Mouse (Mus musculus) E14TG2a.4 (cell line): Measurements from ENCODE around the gene Ckap4.
"Not testable (repeated sequence)": the region's sequence is repeated elsewhere in the genome, so short reads cannot be mapped to it uniquely, and the experiment has no call there.

Experiments used
- H3K27me3 ChIP-seq: 2 replicates; pipeline ENCODE4 v1.6.1; 2014; ENCODE audit warnings: low read length, control low read depth; ENCODE audit not compliant: insufficient read depth
- H3K36me3 ChIP-seq: 2 replicates; pipeline ENCODE4 v1.6.1; 2014; ENCODE audit warnings: low read length, control low read depth; ENCODE audit not compliant: insufficient read depth
- H3K4me1 ChIP-seq: replicated peaks from 2 replicates; pipeline ENCODE4 v1.6.1; 2014; ENCODE audit warnings: low read depth, low read length, control low read depth
- H3K4me3 ChIP-seq: replicated peaks from 2 replicates; pipeline ENCODE4 v1.5.1; 2014; ENCODE audit warnings: mild to moderate bottlenecking, low read length
- H3K9me3 ChIP-seq: 2 replicates; pipeline ENCODE4 v1.6.1; 2014; ENCODE audit warnings: low read length, control low read depth
- CTCF ChIP-seq: conservative IDR thresholded peaks from 2 replicates; pipeline ENCODE4 v1.5.1; 2014; ENCODE audit warnings: low read length
- NANOG ChIP-seq: IDR thresholded peaks from 2 replicates; pipeline ENCODE4 v1.6.1; 2014; ENCODE audit warnings: borderline replicate concordance, low read length, mixed read lengths
- POU5F1 ChIP-seq: IDR thresholded peaks from 2 replicates; pipeline ENCODE4 v1.6.1; 2014; ENCODE audit warnings: low read length, borderline replicate concordance

The Ckap4 gene

DNA sequence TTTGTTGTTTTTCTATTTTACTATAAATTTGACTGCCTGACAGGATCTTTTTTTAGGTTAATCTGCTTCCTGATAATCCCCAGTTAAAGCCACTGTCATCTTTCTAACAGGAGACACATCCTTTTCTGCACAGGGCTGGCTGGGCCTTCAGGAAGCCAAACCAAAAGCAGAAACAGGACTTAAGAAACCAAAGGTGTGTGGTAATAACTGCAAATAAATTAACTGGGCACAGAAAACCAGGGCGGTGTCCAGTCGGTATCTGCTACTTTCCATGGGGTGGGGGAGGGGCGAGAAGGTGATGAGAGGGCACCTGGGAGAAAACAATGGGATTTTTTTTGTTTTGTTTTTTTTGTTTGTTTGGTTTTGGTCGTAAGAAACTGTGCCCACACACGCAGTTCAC is 6.8 kb downstream of the Ckap4 start:
- Histone ChIP-seq H3K36me3 (peaks cover 59% of the 10 kb centered on the region), H3K27me3 (no peaks in the 10 kb centered on the region), H3K4me3 (0 out of 2 replicates have a peak overlapping the region, but pooled peaks have one; percentile 2), H3K4me1 (peaks cover 93% of the 10 kb centered on the region), H3K9me3 (no peaks in the 10 kb centered on the region)
- TF ChIP-seq NANOG (no peak), CTCF (no peak), POU5F1 (no peak)

DNA sequence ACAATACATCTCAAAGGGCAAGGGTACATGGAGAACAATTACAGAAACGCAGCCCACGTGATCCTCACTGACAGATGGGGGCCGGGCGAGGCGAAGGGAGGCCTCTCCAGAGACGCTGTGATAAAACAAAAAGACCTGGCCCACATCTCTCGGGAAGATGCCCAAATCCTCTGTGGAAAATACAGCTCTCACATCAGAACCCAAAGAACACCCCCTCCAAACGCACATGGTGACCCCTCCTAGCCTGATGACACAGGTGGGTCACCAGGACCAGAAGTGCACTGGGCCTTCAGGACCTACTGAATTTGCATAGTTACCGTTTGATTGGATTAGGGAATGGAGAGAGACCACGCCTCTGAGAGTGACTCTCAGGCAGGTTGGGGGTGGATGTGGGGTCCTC is 7.4 kb downstream of the Ckap4 start:
- peaks cover 54% of the 10 kb centered on the region for H3K36me3 ChIP-seq
- peaks cover 88% of the 10 kb centered on the region for H3K4me1 ChIP-seq
- TF ChIP-seq NANOG (no peak), POU5F1 (no peak), CTCF (no peak)
- H3K27me3 ChIP-seq: no peaks in the 10 kb centered on the region
- peak overlapping the region; percentile 43 for H3K4me3 ChIP-seq
- no peaks in the 10 kb centered on the region for H3K9me3 ChIP-seq

DNA sequence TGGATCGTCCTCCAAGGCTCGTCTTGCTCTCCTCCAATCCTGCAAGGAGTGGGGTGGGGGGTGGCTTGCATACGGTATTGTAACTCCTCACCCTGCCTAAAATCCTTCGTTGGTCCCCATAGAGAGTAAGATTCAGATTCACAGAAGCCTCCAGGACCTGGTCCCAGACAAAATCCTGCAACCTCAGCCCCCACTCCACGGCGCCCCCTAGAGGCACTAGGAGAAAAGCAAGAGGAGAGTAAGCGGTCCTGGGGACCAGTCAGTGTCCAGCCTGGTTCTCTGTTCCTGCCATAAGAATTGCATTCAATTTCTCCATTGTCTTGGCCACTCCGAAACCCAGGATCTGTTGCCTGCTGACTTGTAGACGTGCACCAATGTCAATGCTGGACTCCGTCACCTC is 10.2 kb downstream of the Ckap4 start:
- H3K36me3 ChIP-seq: peaks cover 27% of the 10 kb centered on the region
- H3K9me3 ChIP-seq: no peaks in the 10 kb centered on the region
- TF ChIP-seq CTCF: peak; percentile 79
- no peak for TF ChIP-seq NANOG
- no peak for TF ChIP-seq POU5F1

DNA sequence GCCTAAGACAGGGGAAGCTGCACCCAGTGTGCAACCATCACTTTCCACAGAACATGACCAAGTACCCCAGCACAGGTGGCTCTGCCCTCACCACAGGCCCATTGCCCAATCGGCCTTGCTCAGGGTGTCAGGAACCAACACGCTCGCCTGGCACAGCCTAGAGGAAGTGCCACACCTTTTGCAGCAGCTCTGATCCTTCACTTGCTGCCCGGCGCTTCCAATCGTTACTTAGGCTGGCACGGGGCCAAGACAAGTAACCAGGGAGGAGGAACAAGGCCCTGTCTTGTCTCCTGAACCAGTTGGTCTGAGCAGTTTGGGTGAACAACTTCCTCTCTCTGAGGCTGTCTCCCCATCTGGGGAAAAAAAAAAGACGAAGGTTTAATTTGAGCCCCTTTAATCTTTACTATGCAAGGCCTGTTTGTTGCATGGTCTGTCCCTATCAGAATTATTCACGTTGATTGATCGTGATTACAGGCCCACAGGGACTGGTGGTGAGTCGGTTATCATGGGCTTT is 17.4 kb downstream of the Ckap4 start:
- Histone ChIP-seq H3K4me3 (no peak overlapping the region; the same call in 1 of the 2 replicates), H3K36me3 (no peaks in the 10 kb centered on the region), H3K4me1 (peaks cover 69% of the 10 kb centered on the region), H3K9me3 (no peaks in the 10 kb centered on the region), H3K27me3 (no peaks in the 10 kb centered on the region)
- TF ChIP-seq CTCF (no peak), NANOG (no peak), POU5F1 (no peak)

More for the DNA sequence above, 10.2 kb downstream of the Ckap4 start:
- no peaks in the 10 kb centered on the region for H3K27me3 ChIP-seq
- H3K4me1 ChIP-seq: peaks cover 77% of the 10 kb centered on the region
- peak overlapping the region; percentile 39 for H3K4me3 ChIP-seq

DNA sequence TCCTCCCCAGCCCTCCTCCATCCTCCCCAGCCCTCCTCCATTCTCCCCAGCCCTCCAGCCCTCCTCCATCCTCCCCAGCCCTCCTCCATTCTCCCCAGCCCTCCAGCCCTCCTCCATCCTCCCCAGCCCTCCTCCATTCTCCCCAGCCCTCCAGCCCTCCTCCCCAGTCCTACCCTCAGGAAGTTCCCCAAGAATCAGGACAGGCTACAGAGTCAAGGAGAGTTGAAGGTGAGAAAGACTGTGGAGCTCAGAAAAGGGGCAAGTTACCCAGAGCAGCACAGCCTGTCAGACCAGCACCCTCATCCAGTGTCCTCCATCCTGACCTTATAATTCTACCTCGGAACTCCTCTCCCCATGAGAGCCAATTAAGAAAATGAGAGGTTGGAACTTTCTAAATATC is 17.9 kb downstream of the Ckap4 start:
- H3K36me3 ChIP-seq, H3K9me3 ChIP-seq, H3K27me3 ChIP-seq, H3K4me3 ChIP-seq: not testable (repeated sequence)
- peaks cover 68% of the 10 kb centered on the region for H3K4me1 ChIP-seq

DNA sequence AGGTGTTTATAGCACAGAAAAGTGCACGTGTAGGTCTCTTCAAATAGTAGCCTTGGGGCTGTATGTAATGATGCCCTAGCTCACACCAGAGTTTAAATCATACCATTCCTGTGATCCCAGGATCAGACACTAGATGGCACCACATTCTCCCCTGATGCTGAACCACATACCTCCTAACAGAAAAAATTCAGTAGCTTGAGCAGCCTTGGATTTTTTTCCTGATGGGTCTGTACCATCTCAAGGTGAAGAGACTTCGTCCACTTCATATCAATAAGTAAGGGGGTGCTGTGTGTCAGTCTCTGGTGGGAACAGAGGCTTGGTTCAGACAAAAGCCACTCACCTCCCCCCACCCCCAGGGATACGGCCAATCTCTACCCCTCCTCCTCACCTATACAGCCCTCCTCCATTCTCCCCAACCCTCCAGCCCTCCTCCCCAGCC is 18.3 kb downstream of the Ckap4 start:
- Histone ChIP-seq H3K36me3 (no peaks in the 10 kb centered on the region), H3K4me3 (no peak overlapping the region), H3K27me3 (no peaks in the 10 kb centered on the region), H3K4me1 (peaks cover 64% of the 10 kb centered on the region), H3K9me3 (no peaks in the 10 kb centered on the region)
- TF ChIP-seq POU5F1 (no peak), CTCF (peak; percentile 85), NANOG (no peak)

DNA sequence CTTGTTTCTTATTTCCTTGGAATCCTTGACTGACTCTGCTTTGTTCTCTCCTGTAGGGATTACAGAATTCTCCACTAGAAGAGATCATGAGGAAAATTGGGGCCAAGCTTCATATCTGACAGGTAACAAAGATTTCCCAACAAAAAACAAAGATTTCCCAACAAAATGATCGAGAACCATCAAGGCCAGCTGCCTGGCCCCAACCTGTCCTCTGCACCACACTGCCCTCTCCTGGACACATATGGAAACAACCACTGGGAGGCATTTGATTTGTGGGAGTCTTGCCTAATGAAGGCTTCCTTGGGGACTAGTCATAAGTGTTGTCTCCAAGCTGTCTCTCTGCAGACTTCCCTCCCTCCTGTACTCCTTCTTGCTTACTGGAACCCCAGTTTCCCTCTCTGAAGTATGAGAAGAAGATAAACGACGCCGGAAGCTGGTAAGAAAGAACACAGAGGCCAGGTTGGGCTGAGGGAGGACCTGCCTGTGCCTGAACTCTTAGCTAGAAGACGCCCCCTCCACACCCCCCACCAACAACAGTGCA is 19.8 kb downstream of the Ckap4 start:
- TF ChIP-seq POU5F1 (no peak), NANOG (no peak), CTCF (peak; percentile 92)
- no peaks in the 10 kb centered on the region for H3K9me3 ChIP-seq
- peaks cover 53% of the 10 kb centered on the region for H3K4me1 ChIP-seq
- no peak overlapping the region for H3K4me3 ChIP-seq
- no peaks in the 10 kb centered on the region for H3K27me3 ChIP-seq
- no peaks in the 10 kb centered on the region for H3K36me3 ChIP-seq

DNA sequence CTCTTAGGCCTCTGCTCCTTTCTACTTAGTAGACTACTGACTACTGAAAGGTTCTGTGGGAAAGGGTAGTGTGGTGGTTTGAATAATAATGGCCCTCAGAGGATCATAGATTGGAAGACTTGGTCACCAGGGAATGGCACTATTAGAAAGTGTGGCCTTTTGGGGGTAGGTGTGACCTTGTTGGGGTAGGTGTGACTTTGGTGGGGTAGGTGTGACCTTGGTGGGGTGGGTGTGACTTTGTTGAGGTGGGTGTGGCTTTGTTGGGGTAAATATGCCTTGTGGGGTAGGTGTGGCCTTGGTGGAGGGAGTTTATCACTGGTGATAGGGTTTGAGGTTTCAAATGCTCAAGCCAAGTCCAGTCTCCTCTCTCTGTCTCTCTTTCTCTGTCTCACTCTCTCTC is 21.1 kb downstream of the Ckap4 start:
- H3K27me3 ChIP-seq: no peaks in the 10 kb centered on the region
- H3K9me3 ChIP-seq: no peaks in the 10 kb centered on the region
- no peaks in the 10 kb centered on the region for H3K36me3 ChIP-seq
- no peak for TF ChIP-seq NANOG
- peaks cover 46% of the 10 kb centered on the region for H3K4me1 ChIP-seq
- H3K4me3 ChIP-seq: no peak overlapping the region

DNA sequence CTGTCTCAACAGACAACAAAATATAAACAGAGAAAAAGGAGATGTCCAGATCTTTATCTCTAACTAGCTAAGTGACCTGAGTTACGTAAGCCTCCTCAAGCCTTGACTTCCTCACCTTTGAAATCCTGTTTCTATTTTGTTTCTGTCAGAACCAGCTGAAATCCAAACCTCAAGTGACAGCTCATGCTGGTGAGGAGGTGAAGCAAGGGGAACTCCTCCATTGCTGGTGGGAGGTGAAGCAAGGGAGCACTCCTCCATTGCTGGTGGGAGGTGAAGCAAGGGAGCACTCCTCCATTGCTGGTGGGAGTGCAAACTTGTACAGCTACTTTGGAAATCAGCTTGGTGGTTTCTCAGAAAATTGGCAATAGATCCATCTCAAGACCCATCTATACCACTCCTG is 25.3 kb downstream of the Ckap4 start:
- Histone ChIP-seq H3K36me3 (no peaks in the 10 kb centered on the region), H3K4me3 (no peak overlapping the region), H3K9me3 (no peaks in the 10 kb centered on the region), H3K4me1 (peaks cover 13% of the 10 kb centered on the region), H3K27me3 (no peaks in the 10 kb centered on the region)
- TF ChIP-seq POU5F1 (no peak), CTCF (no peak), NANOG (no peak)

DNA sequence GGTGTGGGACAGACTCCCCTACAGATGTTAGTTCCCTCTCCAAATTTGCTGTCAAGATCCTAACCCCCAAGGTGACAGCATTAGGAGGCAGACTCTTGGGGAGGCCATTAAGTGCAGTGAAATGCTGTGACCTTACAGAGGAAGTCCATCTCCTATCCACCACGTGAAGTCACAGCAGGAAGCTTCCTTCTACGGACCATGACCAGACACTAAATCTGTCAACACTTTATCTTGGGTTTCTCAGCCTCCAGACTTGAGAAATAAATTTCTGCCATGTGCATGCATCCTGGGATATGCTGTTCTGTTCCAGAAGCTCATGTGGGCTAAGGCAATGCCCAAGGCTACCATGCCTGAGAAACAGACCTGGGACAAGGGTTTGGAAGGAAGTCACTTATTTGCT is 35.0 kb downstream of the Ckap4 start:
- Histone ChIP-seq H3K9me3 (no peaks in the 10 kb centered on the region), H3K36me3 (no peaks in the 10 kb centered on the region), H3K4me1 (0 out of 2 replicates have a peak, but pooled peaks cover 3% of the 10 kb centered on the region), H3K27me3 (no peaks in the 10 kb centered on the region), H3K4me3 (no peak overlapping the region)
- no peak for TF ChIP-seq NANOG
